Mouse (Mus musculus): ENCODE data around the gene Eya2.
"Not testable (repeated sequence)": the region's sequence is repeated elsewhere in the genome, so short reads cannot be mapped to it uniquely, and the experiment has no call there.

The Eya2 gene

DNA sequence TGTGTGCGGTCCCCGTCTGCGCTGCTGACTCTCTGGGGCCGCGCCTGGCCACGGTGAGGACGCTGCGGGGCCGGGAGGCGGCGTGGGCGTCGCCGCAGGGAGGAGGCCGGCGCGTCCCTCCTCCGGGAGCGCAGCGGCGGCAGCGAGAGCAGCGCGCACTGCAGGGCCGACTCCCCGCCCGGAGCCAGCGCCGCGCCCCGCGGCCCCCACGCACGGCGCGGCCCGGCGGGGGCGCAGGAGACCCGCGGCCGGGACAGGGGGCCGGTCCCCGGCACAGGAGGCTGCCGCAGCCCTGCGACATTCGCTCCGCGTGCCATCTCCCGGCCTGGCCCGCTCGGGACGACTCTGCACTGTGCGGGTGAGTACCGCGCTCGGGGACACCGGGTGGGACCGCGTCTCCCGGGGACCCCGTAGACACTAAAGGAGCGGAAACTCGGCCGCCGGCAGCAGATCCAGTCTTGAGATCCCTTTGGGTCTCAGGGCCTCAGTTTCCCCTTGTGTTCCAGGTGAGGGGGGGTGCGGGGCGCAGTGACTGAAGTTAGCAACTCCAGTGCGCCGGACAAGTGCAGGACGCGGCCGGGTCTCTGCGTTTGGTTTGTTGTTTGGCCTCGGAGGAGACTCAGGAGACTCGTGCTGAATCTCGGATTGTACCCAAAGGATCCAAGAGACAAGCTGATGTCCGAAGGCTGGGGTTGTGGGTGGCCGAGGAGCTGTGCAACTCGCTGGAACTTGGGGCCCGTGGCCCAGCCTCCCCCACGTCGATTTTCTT, at the start of gene Eya2:
Gene Eya2 (plus strand): TSS at position 126 of the 769 bp plus-strand sequence.
- DNase-seq, result no peak

DNA sequence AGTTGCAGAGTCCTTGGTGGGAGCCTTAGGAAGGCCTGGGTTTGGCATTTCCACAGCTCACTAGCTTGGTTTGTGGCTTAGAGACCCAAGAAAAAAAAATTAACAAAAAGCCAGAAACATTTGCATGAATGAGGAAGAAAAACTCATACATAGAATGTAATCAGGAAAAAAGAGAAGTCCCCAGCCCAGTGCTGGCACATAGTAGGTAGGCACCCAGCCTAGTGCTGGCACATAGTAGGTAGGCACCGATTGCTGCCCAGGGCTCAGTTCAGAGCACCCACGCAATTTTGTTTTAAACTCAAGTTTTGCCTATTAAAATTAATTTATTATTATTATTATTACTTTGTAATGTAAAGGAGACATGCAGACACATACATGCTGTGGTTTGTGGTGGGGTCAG, 49.1 kb upstream of the Eya2 start:
- no peak for DNase-seq

DNA sequence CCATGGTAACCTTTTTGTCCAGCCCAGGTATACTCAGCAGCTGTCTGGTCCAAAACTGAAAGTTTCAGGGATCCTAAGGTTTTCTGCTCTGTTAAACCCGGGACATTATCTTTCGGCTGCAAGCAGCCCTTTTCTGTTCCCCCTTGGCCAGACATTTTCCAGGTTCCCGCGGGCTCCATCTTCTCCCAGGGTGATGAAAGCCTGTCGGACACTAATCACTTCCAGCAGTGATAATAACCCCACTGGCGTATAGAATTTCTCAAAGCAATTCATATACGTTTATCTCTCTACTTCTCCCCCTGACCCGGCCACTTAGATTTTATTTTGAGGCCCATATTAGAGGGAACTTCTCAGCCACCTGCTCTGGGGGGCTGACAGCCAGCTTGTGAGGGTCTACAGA, 48.5 kb upstream of the Eya2 start:
- DNase-seq, result no peak

DNA sequence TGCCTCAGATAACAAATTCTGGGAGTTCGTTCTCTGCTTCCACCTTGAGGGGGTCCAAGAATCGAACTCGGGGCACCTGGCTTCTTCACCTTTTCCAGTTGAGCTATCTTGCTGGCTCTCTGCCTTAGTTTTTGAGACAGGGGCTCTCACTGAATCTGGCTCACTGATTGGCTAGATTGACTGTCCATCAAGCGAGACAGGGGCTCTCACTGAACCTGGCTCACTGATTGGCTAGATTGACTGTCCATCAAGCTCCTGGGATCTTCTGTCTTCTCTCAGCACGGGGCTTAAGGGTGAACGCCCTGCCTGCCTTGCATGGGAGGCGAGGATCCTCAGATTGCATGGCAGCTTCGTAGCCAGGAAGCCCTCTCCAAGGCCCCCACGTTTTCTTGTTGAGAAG, 47.4 kb upstream of the Eya2 start:
- DNase-seq, result peak; percentile 79

GRCm38 (mm10) chr2:165548627-165549026, 46.2 kb upstream of the Eya2 start:
- DNase-seq, result no peak

- DNase-seq, result not testable (repeated sequence)
Observed at GRCm38 (mm10) chr2:165550410-165550809, 44.4 kb upstream of the Eya2 start.

DNA sequence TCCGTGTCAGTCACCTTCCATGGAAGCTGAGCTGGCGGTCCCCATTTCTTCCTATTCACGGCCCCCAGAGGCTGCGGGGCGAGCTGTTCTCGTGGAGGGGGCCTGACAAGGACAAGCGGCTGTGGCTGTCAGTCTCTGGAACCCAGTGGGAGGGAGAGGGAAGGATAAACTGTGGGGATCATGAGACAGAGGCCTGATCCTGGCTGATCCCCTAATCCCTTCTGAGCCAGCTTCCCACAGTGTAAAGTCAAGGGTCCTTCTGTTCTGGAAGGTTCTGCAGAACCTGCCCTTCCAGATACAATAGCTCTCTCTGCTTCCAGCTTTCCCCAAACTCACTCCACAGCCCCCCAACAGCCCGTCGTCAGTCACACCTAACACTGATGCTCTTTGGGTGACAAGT, 40.8 kb upstream of the Eya2 start:
- no peak for DNase-seq

- no peak for DNase-seq
Observed at GRCm38 (mm10) chr2:165557278-165557677, 37.6 kb upstream of the Eya2 start.

GRCm38 (mm10) chr2:165558916-165559315, 35.9 kb upstream of the Eya2 start:
- DNase-seq, result peak; percentile 15

DNA sequence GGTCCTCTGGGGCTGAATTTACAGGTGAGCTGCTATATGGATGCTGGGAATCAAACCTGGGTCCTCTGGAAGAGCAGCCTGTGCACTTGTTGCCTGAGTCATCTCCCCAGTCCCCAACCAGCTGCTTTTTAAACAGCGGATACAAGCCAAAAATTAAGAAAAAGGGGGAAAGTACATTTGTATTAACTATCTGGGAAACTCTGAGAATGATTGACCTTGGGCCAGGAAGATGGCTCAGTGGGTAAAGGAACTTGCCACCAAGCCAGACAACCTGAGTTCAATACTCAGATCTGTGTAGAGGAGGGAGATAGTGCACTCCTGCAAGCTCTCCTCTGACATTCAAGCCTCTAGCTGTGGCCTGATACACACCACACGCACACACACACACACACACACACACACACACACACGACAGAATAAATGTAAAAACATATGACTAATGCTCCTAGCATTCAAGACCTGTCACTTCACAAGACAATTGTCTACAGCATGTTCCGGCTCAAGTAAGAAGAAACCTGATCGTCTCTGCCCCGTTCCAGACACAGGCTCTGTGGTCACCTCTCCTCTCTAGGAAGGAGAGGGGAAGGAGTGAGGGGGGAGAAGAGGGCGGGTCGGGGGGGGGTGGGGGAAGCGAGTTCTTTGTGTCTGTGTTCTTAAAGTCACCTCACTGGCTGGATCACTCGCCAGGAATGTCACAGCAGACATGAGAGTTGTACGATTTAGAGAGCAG, 35.2 kb upstream of the Eya2 start:
- DNase-seq, result no peak

DNA sequence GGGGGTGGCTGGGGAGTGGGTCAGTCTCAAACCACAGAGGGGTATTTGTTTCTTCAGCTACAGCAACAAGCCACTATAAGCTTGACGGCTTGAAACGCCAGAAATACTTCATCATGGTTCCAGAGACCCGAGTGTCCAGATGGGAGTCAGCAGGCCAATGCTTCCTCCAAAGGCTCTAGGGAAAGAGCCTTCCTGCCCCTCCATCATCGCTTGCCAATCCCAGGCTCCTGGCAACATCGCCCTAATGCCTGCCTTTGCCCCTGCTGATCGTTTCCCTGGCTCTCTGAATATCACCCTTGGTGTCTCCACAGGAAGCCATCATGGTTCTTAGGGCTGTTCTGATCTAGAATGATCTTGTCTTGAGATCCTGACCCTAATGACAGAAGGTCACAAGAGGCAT, 33.0 kb upstream of the Eya2 start:
- DNase-seq, result no peak

DNA sequence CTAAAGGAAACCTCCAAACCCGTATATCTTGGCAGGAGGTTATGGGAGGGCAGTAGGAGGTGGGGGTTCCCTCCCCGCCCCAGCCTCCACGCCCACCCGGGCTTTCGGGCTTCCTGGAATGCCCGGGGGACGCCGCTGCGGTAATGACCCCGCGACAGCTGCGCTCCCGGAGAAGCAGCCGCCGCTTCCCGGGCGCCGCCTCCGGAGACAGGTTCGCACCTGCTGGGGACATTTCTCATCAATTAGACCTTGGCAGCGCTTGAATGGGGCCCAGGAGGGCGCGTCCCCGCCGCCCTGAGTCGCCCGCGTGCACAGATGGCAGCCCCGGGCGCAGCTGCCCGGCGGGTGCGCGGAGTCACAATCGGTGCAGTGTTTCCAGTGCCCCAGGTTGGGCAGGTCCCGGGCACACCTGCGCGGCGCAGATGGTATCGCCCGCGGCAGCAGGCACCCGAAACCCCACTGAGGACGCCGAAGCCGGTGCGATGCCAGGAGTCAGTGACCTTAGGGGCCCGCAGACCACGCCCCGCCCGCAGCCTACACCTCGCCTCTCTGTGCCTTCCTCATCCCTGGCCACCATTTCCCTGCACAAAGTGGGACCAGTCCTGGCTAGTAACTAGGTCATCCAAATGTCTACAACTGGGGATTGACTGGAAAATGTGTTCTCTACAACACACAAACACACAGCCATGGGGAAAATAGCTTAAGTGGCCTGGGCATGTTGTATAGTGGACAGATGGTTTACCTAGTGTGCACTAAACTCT, 31.4 kb upstream of the Eya2 start:
- DNase-seq, result peak; percentile 14

GRCm38 (mm10) chr2:165564101-165564500, 30.7 kb upstream of the Eya2 start:
- no peak for DNase-seq

DNA sequence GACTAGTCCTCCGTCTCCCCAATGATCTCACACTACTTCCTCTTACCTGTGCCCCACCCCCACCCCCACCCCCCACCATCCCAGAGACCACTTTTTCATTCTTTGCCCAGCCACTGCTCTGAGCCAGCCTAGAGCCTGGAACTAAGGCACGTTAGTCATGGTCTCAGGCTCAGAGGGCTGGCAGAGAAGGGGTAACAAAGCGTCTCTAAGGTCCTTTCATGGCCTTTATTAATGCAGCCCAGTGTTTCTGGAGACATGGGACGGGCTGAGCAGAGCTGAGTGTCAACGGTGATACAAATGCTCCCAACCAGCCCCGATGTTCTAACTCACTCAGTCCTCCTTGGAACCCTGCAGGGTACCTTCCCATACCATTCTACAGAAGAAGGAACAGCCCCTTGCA, 30.2 kb upstream of the Eya2 start:
- DNase-seq, result no peak

- no peak for DNase-seq
Observed at GRCm38 (mm10) chr2:165566898-165567297, 27.9 kb upstream of the Eya2 start.

DNA sequence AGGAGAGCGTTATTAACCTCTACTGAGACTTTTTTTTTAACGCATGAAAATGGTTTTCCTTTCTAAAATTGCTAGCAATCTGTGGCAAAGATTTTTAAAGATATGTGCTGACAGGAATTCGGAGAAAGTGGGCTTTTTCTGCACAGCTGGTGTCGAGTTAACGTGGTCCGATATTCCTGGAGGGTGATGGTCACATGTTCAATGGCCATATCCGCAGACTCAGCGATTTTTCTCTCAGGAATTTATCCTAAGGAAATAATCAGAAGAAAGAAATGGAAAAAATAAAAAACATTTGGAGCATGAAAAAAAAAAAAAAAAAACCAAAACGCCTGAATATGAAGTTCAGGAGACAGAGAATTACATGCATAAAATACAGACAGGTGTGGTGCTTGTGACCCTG, 27.0 kb upstream of the Eya2 start:
- no peak for DNase-seq

- DNase-seq, result no peak
Observed at GRCm38 (mm10) chr2:165568911-165569310, 25.9 kb upstream of the Eya2 start.

DNA sequence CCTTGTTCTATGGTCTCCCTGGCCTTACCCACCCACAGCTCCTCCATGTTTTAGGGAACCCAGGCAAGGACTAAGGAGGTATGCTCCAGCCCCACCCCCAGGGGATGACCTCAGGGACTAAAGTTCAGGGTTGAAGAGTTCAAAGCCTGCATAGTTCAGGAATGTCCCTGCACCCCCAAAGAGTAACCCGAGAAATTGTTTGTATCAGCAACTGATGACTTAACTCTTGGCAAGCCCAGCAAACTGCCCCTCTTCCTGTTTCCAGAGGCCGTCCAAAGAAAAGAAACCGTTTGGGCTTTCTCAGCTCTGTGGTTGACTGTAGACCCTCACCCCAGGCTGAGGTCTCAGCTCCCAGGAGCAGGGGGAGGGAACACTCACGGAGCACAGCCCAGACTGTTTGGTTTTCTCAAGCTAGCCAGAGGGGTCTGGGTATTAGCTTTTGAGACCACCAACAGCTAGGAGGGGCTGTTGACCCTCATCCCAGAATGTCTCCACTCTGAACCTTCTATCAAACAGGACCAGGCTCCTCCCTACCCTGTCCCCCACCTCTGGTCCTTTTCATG, 23.5 kb upstream of the Eya2 start:
- peak; percentile 22 for DNase-seq

GRCm38 (mm10) chr2:165583044-165583443, 11.8 kb upstream of the Eya2 start:
- DNase-seq, result no peak

DNA sequence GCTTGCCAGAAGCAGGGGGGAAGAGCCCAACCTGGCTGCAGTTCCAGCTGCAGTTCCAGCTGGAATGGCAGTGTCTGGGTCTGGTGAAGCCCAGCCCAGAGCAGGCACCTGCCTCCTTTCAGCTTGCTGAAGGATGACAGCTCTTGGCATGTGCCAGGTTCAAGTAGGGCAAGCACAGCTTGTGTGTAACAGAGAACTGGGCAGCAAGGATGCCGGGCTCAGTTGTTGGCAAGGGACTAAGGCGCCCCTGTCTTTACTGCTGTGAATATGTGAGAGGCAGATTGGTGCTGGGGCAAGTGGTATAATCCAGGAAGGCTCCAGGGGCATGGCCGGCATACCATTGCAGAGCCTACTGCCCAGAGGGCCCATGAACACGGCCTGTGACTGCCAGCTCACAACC, 11.3 kb upstream of the Eya2 start:
- no peak for DNase-seq

DNA sequence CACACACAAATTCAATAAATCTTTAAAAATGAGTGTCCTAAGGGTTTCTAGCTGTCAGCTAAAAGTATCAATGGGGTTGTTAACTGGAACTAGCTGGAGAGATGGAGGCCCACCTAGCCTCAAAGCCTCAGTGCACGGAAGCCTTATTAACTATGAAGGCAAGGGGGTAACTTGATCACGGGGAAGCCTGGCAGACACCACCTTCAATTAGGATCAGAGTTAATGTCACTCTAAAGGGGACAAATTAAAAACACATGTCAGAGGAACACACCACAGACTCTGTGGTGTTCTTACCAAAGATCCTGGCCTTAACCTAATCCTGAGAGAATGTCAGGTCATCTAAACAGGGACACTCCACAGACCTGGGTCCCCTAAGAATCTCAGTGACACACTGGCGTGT, 10.3 kb upstream of the Eya2 start:
- DNase-seq, result no peak

GRCm38 (mm10) chr2:165590742-165591141, 4.1 kb upstream of the Eya2 start:
- no peak for DNase-seq

GRCm38 (mm10) chr2:165593763-165594162, 1.1 kb upstream of the Eya2 start:
- no peak for DNase-seq
